Mouse (Mus musculus) cerebellum, adult 9-11 months (tissue): Measurements from ENCODE around the gene Ppil1.
"Not testable (repeated sequence)": the region's sequence is repeated elsewhere in the genome, so short reads cannot be mapped to it uniquely, and the experiment has no call there.

Source experiments
- DNase-seq: peaks from one replicate; pipeline ENCODE4 v3.0.0; 2022

The Ppil1 gene

GRCm38 (mm10) chr17:29280422-29280821 is 16.4 kb upstream of the Ppil1 start:
- DNase-seq = no peak

- DNase-seq = no peak
These were observed 9.9 kb upstream of the Ppil1 start for GRCm38 (mm10) chr17:29273889-29274288.

DNA sequence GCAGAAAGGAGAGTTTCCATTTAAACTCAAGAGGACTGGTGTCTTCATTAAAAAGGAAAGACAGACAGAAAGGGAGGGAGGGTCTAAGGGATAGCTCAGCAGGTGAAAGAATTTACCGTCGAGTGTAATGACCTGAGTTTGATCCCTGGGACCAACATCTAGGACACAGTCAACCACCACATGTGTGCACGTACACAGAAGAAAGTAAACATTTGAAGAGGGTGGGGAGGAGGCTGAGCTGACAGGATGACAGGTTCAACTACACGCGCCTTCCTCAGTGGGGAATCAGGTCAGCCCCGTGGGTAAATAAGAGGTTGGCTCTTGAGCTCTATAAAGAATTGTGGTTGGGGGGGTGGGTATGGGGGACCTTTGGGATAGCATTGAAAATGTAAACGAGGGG is 9.2 kb upstream of the Ppil1 start:
- no peak for DNase-seq

DNA sequence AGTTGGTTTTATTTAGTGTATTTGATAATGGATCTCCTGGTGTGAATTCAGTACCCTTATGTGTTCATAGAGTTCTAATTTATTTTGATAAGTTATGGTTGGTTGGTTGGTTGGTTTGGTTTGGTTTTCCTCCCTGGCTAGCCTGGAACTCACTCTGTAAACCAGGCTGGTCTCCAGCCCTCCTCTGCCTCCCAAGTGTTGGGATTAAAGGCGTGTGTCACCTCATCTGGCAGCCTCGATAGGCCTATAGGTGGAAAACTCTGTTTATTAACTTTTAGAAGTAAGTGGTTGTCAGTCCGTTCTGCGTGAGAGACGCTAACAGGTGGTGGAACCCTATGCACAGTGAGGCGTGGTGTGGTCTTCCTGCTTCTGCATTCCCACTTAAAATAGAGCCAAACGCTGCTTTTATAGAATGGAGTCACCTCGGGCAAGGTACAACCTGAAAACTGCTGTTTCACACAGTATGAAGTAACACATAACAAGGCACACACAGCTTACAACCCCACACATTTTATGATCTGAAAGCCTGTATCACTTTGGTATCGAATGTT is 6.2 kb upstream of the Ppil1 start:
- no peak for DNase-seq

- no peak for DNase-seq
These were observed 5.3 kb upstream of the Ppil1 start for GRCm38 (mm10) chr17:29269349-29269706.

GRCm38 (mm10) chr17:29268682-29269348 is 4.8 kb upstream of the Ppil1 start, which contains the start of gene BC004004:
Gene BC004004 (plus strand): TSS chr17:29268788.
- peak; percentile 97 for DNase-seq

- no peak for DNase-seq
These were observed 4.1 kb upstream of the Ppil1 start for GRCm38 (mm10) chr17:29267931-29268681.

DNA sequence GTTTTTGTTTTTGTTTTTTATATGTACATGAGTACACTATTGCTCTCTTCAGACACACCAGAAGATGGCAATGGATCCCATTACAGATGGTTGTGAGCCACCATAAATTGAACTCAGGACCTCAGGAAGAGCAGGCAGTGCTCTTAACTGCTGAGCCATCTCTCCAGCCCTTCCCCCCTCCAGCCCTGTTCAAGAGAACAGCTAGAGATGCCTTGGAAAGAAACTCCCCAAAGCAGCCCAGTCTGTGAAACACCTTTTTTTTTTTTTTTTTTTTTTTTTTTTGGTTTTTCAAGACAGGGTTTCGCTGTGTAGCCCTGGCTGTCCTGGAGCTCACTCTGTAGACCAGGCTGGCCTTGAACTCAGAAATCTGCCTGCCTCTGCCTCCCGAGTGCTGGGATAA is 3.1 kb upstream of the Ppil1 start:
- not testable (repeated sequence) for DNase-seq

- DNase-seq = no peak
These were observed 774 bp upstream of the Ppil1 start for GRCm38 (mm10) chr17:29264760-29265159.

DNA sequence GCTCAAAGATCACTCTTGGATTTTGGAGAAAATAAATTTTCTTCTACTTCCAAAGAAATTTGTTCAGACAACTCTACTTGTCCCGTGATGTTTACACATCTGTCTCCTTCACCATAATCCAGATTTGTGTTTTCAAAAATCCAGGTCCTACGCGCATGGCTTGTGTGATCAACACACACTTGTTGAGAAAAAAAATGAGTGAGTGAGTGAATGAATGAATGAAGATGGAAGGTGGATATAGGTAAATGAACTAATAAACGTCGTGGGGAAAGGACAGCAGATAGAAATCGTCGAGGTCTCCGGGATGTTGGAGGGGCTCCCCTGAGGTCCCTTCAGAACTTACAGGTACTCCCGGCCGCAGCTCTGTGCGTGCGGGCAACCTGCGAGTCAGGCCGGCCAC is 569 bp downstream of the Ppil1 start:
- no peak for DNase-seq

GRCm38 (mm10) chr17:29262259-29262649 is 1.7 kb downstream of the Ppil1 start:
- no peak for DNase-seq

DNA sequence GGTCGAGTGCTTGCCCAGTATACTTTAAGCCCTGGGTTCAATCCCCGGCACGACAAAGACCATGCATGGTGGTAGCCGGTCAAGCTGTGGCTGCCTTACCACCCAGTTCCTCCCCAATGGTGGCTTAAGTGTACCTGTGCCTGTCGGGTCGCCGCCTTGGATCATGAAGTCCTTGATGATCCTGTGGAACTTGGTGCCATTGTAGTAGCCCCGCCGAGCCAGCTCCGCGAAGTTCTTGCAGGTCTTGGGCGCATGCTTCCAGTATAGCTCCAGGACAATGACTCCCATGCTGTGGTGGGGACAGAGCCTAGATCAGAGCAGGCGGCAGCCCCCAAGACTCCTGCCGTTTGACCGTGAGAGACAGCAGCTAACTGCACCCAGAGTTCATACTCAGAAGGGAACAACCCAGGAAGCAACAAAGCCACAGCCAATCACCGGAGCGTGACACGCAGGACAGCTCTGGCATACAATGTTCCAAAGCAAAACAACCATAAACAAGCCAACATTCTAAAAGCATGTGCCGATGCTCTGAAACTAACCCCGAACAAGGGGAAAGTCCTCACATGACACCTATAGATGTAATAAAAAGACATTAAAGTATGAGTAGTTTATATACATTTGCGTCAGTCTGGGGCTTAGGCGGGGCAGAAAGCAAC is 2.3 kb downstream of the Ppil1 start:
- no peak for DNase-seq

DNA sequence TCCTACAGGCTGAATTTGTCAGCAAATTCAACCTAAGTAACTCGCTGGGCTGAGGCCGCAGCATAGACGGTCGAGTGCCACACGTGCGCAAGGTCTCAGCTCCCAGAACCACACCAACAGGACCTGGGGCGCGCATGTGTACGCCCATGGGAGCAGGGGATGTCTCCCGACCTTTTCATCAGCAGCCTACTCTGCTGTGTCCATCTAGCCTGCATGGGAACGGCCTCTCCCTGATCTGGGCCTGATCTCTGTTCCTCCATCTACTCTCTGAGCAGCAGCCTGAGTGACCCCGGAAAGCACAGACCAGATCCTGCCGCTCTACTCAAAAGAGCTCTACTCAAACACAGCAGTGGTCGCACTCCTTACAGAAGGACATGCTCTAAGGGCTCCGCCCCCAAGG is 3.5 kb downstream of the Ppil1 start:
- no peak for DNase-seq

- peak; percentile 74 for DNase-seq
These were observed 4.5 kb downstream of the Ppil1 start for GRCm38 (mm10) chr17:29259489-29259888.

GRCm38 (mm10) chr17:29258921-29259320 is 5.1 kb downstream of the Ppil1 start:
- DNase-seq = no peak

- no peak for DNase-seq
These were observed 5.9 kb downstream of the Ppil1 start for GRCm38 (mm10) chr17:29258025-29258558.

DNA sequence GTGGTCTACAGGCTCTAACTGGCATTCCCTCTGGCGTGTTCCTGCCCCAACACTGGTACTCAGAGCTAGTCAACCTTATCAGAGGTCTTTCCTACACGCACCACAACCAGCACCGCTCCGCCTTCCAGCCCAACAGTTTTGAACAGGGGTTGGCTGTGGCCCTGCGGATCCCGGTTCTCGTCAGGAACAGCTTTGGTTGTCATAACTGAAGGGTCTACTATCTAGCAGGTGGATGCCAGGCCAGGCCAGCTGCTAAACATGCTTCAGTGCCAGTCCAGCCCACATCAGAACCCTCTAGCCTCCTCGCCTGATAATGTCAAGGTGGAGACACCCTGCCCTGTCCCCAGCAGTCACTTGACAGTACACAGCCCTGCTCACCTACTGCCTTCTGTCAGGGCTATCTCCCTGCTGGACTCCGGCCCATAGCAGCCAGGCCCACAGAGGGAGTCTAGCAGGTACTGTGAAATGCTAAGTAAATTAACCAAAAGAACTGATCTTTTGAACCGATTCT is 6.9 kb downstream of the Ppil1 start:
- no peak for DNase-seq

DNA sequence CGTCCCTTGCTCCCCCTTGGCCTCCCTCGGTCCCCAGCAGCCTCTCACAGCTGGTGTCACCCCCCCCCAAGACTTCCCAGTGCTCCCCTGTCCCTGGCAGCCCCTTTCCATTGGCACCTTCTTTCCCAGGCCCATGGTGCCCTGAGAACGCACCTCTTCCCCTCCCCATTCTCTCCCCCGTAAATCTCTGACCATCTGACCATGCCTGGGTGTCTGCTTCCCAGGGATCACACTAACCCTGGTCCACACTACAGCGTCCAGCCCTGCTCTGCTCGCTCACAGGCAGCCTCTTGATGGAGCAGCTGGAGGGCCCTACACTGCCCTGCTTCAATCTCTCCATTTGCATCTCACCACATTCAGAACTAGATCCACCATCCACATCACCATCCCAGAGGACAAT is 7.5 kb downstream of the Ppil1 start:
- no peak for DNase-seq

DNA sequence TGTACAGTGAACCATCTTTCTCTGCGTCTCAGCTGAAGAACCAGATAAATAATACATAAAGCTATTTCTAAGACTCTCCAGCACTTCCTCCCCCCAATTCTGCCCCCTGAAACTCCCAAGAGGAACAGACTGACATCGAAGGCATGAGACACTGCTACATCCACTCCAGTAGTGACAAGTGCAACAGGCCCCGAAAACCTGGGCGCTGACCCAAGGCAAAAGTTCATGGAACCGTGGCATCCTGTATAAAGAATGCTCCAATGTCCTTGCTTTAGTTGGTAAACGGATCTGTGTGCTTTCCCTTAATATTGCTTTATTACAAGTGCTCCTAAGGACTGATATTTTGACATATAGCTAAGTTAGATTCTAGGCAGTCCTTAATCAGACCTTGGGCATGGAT is 9.2 kb downstream of the Ppil1 start:
- DNase-seq = not testable (repeated sequence)

DNA sequence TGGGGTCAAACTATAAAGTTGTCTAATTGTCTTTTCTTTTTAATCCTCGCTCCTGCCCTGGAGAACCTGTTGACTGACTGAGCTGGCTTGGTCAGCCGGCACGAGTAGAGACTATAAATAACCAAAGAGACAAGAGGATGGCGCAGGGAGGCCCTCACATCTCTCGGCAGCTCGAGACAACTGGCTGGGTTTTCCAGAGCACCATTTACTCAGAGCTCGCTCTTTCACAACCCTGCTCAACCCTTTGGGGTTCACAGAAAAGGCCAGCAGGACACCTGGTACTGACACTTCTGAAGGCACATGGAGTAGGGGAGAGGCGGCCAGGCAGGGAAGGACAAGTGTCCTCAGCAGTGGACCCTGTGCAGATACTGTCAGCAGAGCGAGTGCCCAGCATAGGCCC is 10.3 kb downstream of the Ppil1 start:
- no peak for DNase-seq

- no peak for DNase-seq
These were observed 10.8 kb downstream of the Ppil1 start for GRCm38 (mm10) chr17:29253236-29253635.

GRCm38 (mm10) chr17:29251608-29252390 is 12.2 kb downstream of the Ppil1 start:
- DNase-seq = no peak
